Mouse (Mus musculus) large intestine, adult 2 months (tissue): ENCODE measurements around the gene Sh3pxd2b. TPM values are rescaled to one million over a fixed set of nuclear protein-coding genes. Genes with fewer than 3 reads are reported as not detected.

Source experiments
- DNase-seq: peaks from one replicate; pipeline ENCODE4 v3.0.0-alpha.2; 2012; ENCODE audit warnings: low read depth, low spot score
- WGBS: fragments of 180-500 bp; shearing (Covaris S2); methylation state at CpG from one replicate; pipeline ENCODE4 v1.1.7; 2018; 5-methylcytosine and 5-hydroxymethylcytosine counted together
- polyA plus RNA-seq: library from polyadenylated mRNA; depleted of rRNA; stranded (reverse); fragments of >200 nt; gene quantifications from 2 replicates; pipeline ENCODE4 v1.2.3, GENCODE M21; 2012

Gene Sh3pxd2b
- polyA plus RNA-seq, 1 experiment: 3.4 TPM

DNA sequence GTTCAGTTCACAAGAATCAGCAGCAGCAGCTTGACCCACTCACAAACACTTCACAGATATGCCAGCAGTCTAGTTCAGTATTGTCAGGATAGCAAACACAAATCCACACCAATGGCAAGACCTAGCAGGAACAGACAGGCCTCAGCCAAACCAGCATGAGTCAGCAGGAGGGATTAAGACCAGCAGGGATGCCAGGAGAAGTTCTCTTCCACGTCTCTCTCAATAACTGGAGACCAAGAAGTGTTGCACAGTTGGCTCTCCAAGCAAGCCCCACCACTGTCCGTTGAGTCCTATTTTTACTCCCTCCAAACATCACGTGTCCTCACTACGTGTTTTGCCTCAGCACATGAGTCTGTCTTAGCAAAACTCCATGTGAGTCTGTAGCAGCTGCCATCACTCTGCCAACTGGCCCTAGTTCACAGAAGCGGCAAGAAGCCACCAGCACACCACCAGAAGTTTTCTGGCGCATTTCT lies 11.1 kb upstream of the Sh3pxd2b start:
- WGBS: 83% methylated on average over 6 of the region's 6 CpGs

DNA sequence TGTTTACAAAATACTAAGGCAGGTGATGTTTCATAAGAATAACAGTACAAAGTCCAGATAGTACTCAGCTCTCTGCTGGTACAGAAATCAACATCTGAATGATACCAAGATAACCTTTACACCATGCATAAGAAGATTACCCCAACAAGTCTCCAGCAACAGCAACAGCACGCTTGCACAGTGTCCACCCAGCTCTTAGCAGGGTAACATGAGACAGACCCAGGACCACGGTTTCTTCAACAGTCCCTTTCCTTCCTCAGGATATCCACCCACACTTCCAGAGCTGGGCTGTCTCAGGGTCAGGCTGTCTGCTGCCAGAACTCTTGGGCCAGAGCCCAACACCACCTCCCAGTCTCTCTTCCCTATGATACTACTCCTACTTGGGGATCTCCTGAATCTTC lies 8.5 kb upstream of the Sh3pxd2b start:
- 8% methylated on average over 2 of the region's 2 CpGs for WGBS
- DNase-seq: no peak

More for the DNA sequence above, 11.1 kb upstream of the Sh3pxd2b start:
- no peak for DNase-seq

DNA sequence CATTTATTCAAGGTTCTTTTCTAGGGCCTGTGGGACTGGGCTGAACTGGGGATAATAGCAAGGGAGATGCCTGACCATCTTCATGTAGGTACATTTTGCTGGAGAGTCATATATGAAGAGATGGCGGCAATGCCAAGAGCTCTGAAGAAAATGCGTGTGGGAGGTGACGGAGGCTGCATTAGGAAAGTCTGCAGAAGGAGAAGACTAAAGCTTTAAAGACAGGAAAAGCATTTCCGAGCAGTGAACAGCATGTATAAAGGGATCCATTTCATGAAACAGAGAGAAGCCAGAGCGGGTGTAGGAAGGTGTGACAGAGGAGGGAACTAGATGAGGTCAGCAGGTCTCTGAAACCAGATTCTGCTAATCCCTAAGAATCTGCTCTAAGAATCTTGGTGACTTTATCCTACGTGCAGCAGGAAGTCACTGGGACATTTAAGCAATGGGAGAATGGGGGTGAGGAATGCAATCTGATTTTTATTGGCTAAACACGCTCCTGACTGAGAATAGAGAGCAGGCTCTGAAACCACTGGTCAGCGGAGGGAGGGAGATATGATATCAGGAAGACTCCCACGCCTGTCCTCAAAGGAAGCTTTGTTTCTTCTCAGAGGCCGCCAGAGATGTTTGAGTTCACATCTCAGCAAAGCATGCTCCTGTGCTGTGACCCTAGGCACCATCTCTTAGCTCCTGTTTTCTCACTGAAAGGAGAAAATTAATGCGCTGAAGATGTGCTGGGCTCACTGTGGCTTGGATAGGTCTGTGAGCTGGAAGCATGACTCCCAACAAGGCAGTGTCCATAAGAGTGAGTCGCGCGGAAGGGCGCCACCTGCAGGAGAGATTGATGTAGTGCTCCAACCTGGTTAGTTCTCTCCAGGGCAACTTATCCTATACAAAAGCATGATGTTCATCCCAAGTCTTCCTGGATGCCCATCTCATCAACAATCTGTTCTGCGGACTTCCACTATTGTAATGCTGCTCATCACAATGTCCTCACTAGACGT lies 6.8 kb upstream of the Sh3pxd2b start:
- no peak for DNase-seq

DNA sequence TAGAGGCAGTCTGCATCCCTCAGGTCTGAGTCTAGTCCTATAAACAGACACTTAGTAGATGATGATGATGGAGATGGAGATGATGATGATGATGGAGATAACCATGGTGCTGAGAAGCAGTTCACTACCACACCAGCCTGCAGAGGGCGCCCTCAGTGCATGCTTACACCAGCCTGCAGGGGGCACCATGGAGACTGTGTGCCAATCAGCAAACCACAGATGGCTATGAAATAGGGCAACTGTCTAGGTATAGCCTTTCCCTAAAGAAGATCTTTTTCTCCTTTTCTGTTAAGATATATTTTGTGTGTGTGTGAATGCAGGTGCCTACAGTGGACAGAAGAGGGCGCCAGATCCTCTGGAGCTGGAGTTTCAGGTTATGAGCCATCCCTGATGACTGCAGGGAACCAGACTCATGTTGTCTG lies 4.8 kb upstream of the Sh3pxd2b start:
- no peak for DNase-seq
- WGBS: 26% methylated on average over 2 of the region's 2 CpGs

More for the DNA sequence above, 6.8 kb upstream of the Sh3pxd2b start:
- WGBS: 43% methylated on average over 17 of the region's 17 CpGs

DNA sequence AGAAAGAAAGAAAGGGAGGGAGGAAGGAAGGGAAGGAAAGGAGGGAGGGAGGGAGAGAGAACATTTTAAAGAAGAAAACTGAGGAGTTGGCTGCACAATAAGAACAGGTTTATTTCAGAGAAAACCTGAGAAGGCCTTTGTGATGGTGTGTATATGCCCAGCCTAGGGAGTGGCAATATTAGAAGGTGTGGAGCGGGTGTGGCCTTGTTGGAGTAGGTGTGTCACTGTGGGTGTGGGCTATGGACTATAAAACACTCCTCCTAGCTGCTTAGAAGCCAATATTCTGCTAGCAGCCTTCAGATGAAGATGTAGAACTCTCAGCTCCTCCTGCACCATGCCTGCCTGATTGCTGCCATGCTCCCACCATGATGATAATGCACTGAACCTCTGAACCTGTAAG lies 4.3 kb upstream of the Sh3pxd2b start:
- WGBS: 73% methylated on average over 1 of the region's 1 CpGs
- DNase-seq: no peak

DNA sequence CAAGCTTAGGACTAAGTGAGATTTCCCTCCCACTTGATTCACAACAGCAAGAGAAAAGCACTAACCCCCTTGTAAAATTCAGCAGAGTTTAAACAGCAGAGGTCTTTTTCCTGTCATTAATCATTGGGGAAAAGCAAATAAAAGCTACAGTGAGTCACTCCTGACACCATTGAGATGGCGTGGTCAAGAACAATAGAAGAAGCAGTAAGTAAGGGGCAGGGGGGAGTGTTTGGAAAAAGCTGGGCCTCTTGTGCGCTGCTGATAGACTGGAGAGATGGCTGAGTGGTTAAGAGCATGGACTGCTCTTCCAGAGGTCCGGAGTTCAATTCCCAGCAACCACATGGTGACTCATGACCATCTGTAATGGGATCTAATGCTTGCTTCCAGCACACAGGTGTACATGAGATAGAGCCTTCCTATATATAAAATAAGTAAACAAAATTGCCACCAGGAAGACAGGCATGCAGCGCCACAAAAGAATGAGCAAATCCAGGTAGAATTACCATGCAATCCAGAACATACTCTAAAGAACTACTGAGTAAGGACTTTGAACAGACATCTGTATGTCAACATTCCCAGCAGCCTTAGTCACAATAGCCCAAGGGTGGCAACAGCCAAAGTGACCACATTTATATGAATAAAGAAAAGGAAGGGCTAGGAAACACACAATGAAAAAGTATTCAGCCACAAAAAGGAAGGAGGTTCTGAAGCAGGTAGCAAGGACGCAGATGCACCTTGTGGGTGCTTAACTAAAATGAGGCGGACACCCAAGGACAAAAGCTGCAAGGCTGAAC lies 1.9 kb upstream of the Sh3pxd2b start:
- WGBS: 27% methylated on average over 6 of the region's 6 CpGs
- no peak for DNase-seq

DNA sequence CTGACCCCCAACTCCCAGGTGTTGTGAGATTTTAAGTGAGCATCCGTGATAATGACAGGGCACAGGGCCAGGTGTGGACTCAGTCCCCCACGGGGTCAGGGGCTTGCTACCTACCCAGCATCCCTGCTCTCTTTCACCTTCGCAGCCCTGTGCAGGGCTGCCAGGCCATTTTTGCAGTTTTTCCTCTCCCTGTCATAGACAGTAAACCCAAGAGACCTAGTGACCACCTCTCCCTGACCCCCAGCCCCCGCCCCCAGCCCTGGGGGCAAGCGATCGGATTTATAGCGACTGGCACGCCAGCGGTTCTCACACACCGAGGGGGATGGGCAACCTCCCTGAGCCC lies 385 bp upstream of the Sh3pxd2b start:
- 7% methylated on average over 10 of the region's 10 CpGs for WGBS
- no peak for DNase-seq

GRCm38 (mm10) chr11:32348433-32349283 lies 1.0 kb downstream of the Sh3pxd2b start:
- 21% methylated on average over 9 of the region's 9 CpGs for WGBS
- DNase-seq: no peak

DNA sequence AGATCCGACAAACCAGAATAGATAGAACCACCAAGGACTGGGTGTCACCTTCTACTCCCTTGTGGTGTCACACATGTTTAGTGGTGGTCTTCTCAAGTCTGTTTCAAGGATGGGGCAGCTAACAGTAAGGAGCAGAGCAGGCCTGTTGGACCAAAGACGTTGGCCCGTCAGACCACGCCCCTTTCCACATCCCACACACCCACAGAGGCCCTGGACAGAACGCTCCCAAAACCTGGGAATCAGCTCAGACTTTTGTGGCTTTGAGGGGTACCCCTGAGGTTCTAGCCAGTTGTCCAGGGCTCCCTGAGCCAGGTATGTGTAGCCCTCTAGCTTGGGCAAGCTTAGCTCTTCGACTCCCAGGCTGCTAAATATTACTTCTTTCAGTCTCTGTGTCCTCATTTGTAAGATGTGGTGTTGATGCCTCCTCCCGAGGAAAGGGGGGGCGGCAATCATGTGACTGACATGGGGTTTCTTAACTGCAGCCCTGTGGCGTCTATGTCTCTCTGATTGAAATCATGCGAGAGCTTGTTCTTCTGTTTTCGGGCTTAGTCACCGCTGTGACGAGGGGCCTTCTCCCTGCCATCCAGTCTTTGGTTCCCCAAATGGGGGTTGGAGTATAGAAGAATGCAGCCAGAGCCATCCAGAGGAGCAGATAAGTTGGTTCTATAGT lies 1.8 kb downstream of the Sh3pxd2b start:
- no peak for DNase-seq
- 59% methylated on average over 13 of the region's 13 CpGs for WGBS

DNA sequence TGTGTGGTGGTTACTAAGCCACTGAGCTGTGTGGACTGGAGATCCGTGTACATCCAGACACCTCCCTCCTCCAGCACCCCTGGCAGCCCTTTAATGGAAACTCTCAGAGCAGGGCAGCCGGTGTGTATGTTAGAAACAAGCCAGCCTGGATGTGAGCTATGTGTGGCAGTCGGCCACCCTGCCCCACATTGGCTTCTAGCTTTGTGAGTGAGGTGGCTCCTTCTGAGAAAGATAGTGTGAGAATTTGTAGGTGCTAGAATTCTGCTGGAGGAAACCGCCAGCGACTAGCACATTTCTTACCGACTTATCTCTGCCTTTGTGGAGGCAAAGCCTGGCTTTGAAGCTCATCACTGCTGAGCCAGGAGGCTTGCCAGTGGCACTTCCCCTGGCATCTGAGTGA lies 5.3 kb downstream of the Sh3pxd2b start:
- no peak for DNase-seq
- 72% methylated on average over 6 of the region's 6 CpGs for WGBS

DNA sequence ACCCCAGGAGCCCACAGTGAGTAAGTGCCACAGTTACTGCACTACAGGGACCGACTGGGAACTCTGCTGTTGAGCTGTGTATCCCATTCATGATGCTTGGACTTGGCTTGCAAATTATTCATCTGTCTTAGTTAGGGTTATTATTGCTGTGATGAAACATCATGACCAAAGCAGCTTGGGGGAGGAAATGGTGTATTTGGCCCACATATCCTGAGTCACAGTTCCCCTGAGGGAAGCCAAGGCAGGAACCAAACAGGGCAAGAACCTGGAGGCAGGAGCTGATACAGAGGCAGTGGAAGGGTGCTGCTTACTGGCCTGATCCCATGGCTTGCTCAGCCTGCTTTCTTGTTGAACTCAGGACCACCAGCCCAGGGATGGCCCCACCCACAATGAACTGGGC lies 7.8 kb downstream of the Sh3pxd2b start:
- 61% methylated on average over 1 of the region's 1 CpGs for WGBS
- no peak for DNase-seq

DNA sequence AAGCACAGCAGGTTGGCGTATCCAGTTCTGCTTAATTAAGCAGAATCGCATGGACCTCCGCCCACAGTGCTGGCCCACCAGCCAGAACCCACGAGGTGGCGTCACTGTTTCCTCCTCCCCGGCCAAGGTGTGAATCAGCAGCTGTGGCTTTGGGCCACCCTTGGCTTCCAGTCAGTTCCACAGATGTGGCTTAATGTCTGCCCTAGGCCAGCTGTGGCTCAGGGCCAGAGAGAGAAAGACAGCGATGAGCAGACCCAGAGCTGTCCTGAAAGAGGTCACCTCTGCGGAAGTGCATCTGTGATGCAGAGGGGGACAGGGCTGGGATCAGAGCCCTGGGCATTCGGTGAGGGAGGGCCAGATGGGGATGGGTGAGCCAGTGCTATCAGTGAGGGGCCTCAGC lies 10.1 kb downstream of the Sh3pxd2b start:
- WGBS: 48% methylated on average over 9 of the region's 9 CpGs
- no peak for DNase-seq

DNA sequence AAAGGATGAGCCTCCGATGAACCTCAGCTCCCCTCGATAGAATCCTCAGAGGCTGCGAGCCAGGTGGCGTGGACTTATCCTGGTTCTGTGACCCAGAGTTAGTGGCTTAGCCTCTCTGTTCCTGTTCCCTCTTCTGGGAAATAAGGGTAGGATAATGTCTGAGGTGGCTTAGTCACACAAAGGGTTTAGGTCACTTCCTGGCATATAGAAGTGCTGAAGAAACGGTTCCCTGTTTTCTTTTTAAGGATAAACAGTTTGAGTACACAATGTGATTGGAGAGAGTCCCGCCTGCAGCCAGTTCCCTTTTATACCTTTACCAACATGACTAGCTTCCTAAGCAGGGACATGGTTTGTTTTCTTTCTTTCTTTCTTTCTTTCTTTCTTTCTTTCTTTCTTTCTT lies 10.8 kb downstream of the Sh3pxd2b start:
- DNase-seq: no peak
- whole genome bisulfite sequencing: 34% methylated on average over 6 of the region's 6 CpGs

- WGBS: 72% methylated on average over 4 of the region's 4 CpGs
- DNase-seq: no peak
Observed at GRCm38 (mm10) chr11:32359566-32359965, 11.9 kb downstream of the Sh3pxd2b start.

DNA sequence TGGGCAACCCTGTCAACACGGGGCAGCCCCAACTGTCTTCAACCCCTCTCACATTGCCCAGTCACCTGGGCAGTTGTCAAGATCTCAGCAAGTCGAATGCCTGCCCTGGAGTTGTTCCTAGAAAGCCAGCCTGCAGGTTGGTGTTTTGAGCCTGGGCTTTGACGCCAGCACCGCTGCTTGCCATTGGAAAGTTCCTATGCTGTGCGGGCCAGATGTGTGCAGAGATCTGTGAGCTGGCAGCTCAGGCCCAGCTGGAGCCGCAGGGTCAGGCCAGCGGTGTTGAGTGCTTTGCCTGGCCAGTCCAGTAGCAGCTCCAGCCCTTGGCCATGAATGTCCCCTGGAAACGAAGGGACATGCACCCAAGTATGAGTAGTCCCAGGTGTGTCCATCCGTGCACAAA lies 14.2 kb downstream of the Sh3pxd2b start:
- no peak for DNase-seq
- 82% methylated on average over 9 of the region's 9 CpGs for WGBS

DNA sequence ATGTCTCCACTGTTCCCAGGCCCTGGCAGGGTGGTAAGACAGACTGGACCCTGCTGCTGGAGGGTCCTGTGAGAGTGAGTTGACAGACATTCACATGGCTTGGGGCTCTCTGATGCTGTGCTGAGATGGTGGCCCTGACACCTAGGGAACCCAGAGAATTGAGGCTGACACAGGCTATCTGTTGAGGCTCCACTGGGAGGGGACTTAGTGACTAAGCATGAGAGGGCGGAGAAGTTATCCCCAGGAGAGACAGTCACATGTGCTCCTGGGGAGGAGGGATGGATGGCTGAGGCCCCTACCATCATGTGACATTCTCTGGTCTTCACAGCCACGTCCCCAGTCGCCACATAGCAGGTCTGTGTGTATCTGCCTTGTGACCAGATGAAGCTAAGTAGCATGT lies 15.6 kb downstream of the Sh3pxd2b start:
- WGBS: 68% methylated on average over 3 of the region's 3 CpGs

DNA sequence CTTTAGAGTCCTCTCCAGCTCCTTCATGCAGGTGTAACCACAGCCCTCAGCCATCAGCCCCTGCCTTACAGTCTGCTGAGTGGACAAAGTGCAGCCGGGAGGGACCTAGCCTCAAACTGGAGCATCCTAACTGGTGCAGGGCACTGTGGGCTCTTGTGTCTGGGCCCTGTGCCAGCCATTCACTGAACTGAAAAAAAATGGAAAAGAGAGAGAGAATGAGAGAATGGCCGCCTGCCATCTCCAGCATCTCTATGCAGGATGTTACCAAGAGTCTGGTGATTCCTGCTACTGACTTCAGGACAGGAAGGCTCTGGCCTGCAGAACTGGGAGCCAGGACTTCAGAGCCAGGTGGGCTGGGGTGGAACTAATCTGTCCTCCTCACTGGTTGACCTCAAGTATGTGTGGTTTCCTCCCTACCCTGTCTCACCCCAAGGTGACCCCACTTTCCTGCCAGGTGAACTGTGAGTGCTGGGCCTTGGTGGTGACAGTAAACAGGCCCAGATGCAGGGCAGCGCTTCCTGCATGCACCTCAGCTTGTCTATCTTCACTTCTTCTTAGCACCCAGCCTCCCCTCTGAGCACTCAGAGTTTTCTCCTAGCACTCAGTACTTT lies 16.1 kb downstream of the Sh3pxd2b start:
- 66% methylated on average over 3 of the region's 3 CpGs for WGBS
- no peak for DNase-seq

More for the DNA sequence above, 15.6 kb downstream of the Sh3pxd2b start:
- DNase-seq: no peak

GRCm38 (mm10) chr11:32364375-32364774 lies 16.8 kb downstream of the Sh3pxd2b start:
- DNase-seq: no peak
- 79% methylated on average over 7 of the region's 7 CpGs for WGBS

GRCm38 (mm10) chr11:32365498-32365897 lies 17.9 kb downstream of the Sh3pxd2b start:
- DNase-seq: no peak
- WGBS: 83% methylated on average over 4 of the region's 4 CpGs
